Mouse (Mus musculus): ENCODE measurements at regions not wholly inside any gene's neighbourhood (a gene's known extent, or its start where the extent isn't known, plus 50 kb on each side); places are given as distances from the start of the nearest gene placed in this dataset.
"Not testable (repeated sequence)": the region's sequence is repeated elsewhere in the genome, so short reads cannot be mapped to it uniquely, and the experiment has no call there.

- Histone ChIP-seq H3K4me1 (ENCODE audit: control insufficient read depth in 1 of 2, insufficient read depth in 2 of 2, low read length in 2 of 2) (no peaks in the 10 kb centered on the region), H3K27ac (ENCODE audit: control insufficient read depth, low read depth, low read length) (no peak overlapping the region), H3K9me3 (replicated peaks; ENCODE audit: insufficient read depth, low read length) (no peaks in the 10 kb centered on the region), H3K36me3 (ENCODE audit: control insufficient read depth in 1 of 2, insufficient read depth in 2 of 2, low read length in 2 of 2) (no peaks in the 10 kb centered on the region), H3K9ac (ENCODE audit: control insufficient read depth, low read depth, low read length, poor library complexity, severe bottlenecking) (no peak overlapping the region), H3K79me2 (ENCODE audit: control insufficient read depth, insufficient read depth, low read length, poor library complexity) (no peaks in the 10 kb centered on the region), H3K4me3 (ENCODE audit: control insufficient read depth in 1 of 2, insufficient read depth in 1 of 2, low read depth in 2 of 2, low read length in 2 of 2) (no peak overlapping the region), H3K27me3 (ENCODE audit: control insufficient read depth in 1 of 2, insufficient read depth in 2 of 2, low read length in 2 of 2) (no peaks in the 10 kb centered on the region)
- TF ChIP-seq ZKSCAN1 (IDR thresholded peaks at IDR 0.05; ENCODE audit: low read depth, low read length), result no peak
- no peak for TF ChIP-seq SMC3 (IDR thresholded peaks at IDR 0.05; ENCODE audit: low read depth, low read length)
- no peak for TF ChIP-seq USF1 (IDR thresholded peaks at IDR 0.05; ENCODE audit: low read depth, low read length)
- no peak for TF ChIP-seq HCFC1 (IDR thresholded peaks at IDR 0.05; ENCODE audit: low read depth, low read length)
- no peak for TF ChIP-seq POLR2AphosphoS5 (IDR thresholded peaks at IDR 0.05; ENCODE audit: borderline replicate concordance, low read depth, low read length)
- no peak for TF ChIP-seq USF2 (IDR thresholded peaks at IDR 0.05; ENCODE audit: borderline replicate concordance in 1 of 2, insufficient read depth in 1 of 2, low read depth in 1 of 2, low read length in 2 of 2)
- TF ChIP-seq ZC3H11A (IDR thresholded peaks at IDR 0.05; ENCODE audit: low read depth, low read length), result no peak
- no peak for TF ChIP-seq MAZ (IDR thresholded peaks at IDR 0.05; ENCODE audit: low read depth, low read length)
- TF ChIP-seq MAX (IDR thresholded peaks at IDR 0.05; ENCODE audit: low read length), result no peak
- no peak for TF ChIP-seq MXI1 (IDR thresholded peaks at IDR 0.05; ENCODE audit: low read depth, low read length)
- DNase-seq (ENCODE audit: low read depth, low spot score), result no peak
These were observed 262.9 kb upstream of the Kdm8 start for GRCm38 (mm10) chr7:125181548-125181947.

GRCm38 (mm10) chr7:125182266-125182665, 262.2 kb upstream of the Kdm8 start:
- Histone ChIP-seq H3K27me3 (ENCODE audit: control insufficient read depth in 1 of 2, insufficient read depth in 2 of 2, low read length in 2 of 2) (no peaks in the 10 kb centered on the region), H3K9ac (ENCODE audit: control insufficient read depth, low read depth, low read length, poor library complexity, severe bottlenecking) (no peak overlapping the region), H3K4me1 (ENCODE audit: control insufficient read depth in 1 of 2, insufficient read depth in 2 of 2, low read length in 2 of 2) (no peaks in the 10 kb centered on the region), H3K27ac (ENCODE audit: control insufficient read depth, low read depth, low read length) (no peak overlapping the region), H3K9me3 (replicated peaks; ENCODE audit: insufficient read depth, low read length) (no peaks in the 10 kb centered on the region), H3K4me3 (ENCODE audit: control insufficient read depth in 1 of 2, insufficient read depth in 1 of 2, low read depth in 2 of 2, low read length in 2 of 2) (no peak overlapping the region), H3K36me3 (ENCODE audit: control insufficient read depth in 1 of 2, insufficient read depth in 2 of 2, low read length in 2 of 2) (no peaks in the 10 kb centered on the region), H3K79me2 (ENCODE audit: control insufficient read depth, insufficient read depth, low read length, poor library complexity) (no peaks in the 10 kb centered on the region)
- no peak for DNase-seq (ENCODE audit: low read depth, low spot score)
- TF ChIP-seq GABPA (IDR thresholded peaks at IDR 0.05; ENCODE audit: low read depth, low read length) (no peak), POLR2A (IDR thresholded peaks at IDR 0.05; ENCODE audit: control insufficient read depth in 1 of 2, insufficient read depth in 1 of 2, low read depth in 1 of 2, low read length in 2 of 2, poor library complexity in 1 of 2) (no peak), JUND (IDR thresholded peaks at IDR 0.05; ENCODE audit: low read depth, low read length) (no peak)

GRCm38 (mm10) chr7:125183011-125183410, 261.5 kb upstream of the Kdm8 start:
- H3K27me3 ChIP-seq (ENCODE audit: control insufficient read depth in 1 of 2, insufficient read depth in 2 of 2, low read length in 2 of 2); H3K4me3 ChIP-seq (ENCODE audit: control insufficient read depth in 1 of 2, insufficient read depth in 1 of 2, low read depth in 2 of 2, low read length in 2 of 2); H3K27ac ChIP-seq (ENCODE audit: control insufficient read depth, low read depth, low read length); H3K4me1 ChIP-seq (ENCODE audit: control insufficient read depth in 1 of 2, insufficient read depth in 2 of 2, low read length in 2 of 2); H3K9ac ChIP-seq (ENCODE audit: control insufficient read depth, low read depth, low read length, poor library complexity, severe bottlenecking); H3K79me2 ChIP-seq (ENCODE audit: control insufficient read depth, insufficient read depth, low read length, poor library complexity); H3K36me3 ChIP-seq (ENCODE audit: control insufficient read depth in 1 of 2, insufficient read depth in 2 of 2, low read length in 2 of 2); DNase-seq (ENCODE audit: low read depth, low spot score); H3K9me3 ChIP-seq (replicated peaks; ENCODE audit: insufficient read depth, low read length): not testable (repeated sequence)

Measured in MEL (cell line).